Mouse (Mus musculus) heart, adult 2 months (tissue): ENCODE results near the gene Kpna6.

ENCODE experiments used
- CTCF ChIP-seq: fragments of 200-600 bp; IDR thresholded peaks from 2 replicates; pipeline ENCODE4 v1.8.1; 2022; ENCODE audit warnings: antibody characterized with exemption, mild to moderate bottlenecking, moderate library complexity
- EP300 ChIP-seq: fragments of 200-500 bp; IDR thresholded peaks from 2 replicates; pipeline ENCODE4 v1.6.1; 2011; ENCODE audit warnings: low read depth, low read length, control low read depth; ENCODE audit not compliant: insufficient read depth
- POLR2A ChIP-seq: fragments of 200-500 bp; IDR thresholded peaks from 2 replicates; pipeline ENCODE4 v1.6.1; 2011; ENCODE audit warnings: mild to moderate bottlenecking, low read depth, low read length, control low read depth; ENCODE audit not compliant: insufficient read depth

GRCm38 (mm10) chr4:129701503-129702377 lies 29.2 kb upstream of the Kpna6 start:
- TF ChIP-seq CTCF, result peak; percentile 93
- TF ChIP-seq POLR2A, result no peak
- peak; percentile 77 for TF ChIP-seq EP300
